Mouse (Mus musculus): ENCODE data around the gene Gja1. TPM values are rescaled to one million over a fixed set of nuclear protein-coding genes. Genes with fewer than 3 reads are reported as not detected.

Gja1 gene
- polyA plus RNA-seq, 1 experiment: 25.4 TPM

DNA sequence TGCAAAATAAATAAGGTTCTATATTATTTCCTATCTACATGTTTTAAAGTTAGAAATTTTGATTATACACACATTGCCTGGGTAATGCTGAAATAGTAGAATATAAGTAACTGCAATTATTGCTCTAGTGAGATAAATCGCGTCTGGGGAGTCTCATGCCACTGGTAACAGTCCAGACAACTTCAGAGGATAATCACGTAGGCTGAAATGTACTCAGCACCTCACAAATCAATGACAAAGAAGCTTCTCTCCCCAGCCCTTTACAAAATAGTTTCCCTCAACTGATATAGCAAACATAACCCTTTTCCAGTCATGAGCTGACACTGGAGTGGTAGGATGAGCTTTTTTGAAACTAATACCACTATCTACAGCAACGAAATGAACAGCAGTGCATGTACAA lies 71.9 kb downstream of the Gja1 start:
- Histone ChIP-seq H3K4me1 (ENCODE audit: control insufficient read depth, insufficient read depth, low read length) (no peaks in the 10 kb centered on the region), H3K27ac (ENCODE audit: control insufficient read depth, insufficient read depth, low read depth, low read length, poor library complexity) (no peak overlapping the region), H3K4me3 (replicated peaks; ENCODE audit: control insufficient read depth, low read depth, low read length) (no peak overlapping the region)
- 64% methylated on average over 4 of the region's 4 CpGs for WGBS
- no peak for TF ChIP-seq POLR2A (IDR thresholded peaks at IDR 0.05; ENCODE audit: borderline replicate concordance, control insufficient read depth, low read depth, low read length)
- TF ChIP-seq CTCF (IDR thresholded peaks at IDR 0.05; ENCODE audit: control insufficient read depth, insufficient read depth, low read length): no peak

Other genes with a start within 250 kb of the Gja1 start
- 1.4 TPM in 1 of 2 replicates, not detected in the other for gene Tbc1d32, start 148.6 kb upstream of the Gja1 start, polyA plus RNA-seq (2011; ENCODE audit: insufficient read depth, insufficient read length, low replicate concordance, missing spikeins)